Mouse (Mus musculus): ENCODE measurements around the gene Treml2.

- no peak for TF ChIP-seq CTCF (IDR thresholded peaks at IDR 0.05; ENCODE audit: extremely low read depth, insufficient read depth, insufficient read length, insufficient replicate concordance)
- TF ChIP-seq POLR2A (IDR thresholded peaks at IDR 0.05; ENCODE audit: low read depth, low read length) = no peak
Observed at GRCm38 (mm10) chr17:48263741-48264362, 35.4 kb upstream of the Treml2 start, which contains the start of gene Treml4.

Measured in spleen, adult 2 months (tissue).